Mouse (Mus musculus): Measurements from ENCODE around the gene Cyp3a57. TPM values are rescaled to one million over a fixed set of nuclear protein-coding genes. Genes with fewer than 3 reads are reported as not detected.
"Not testable (repeated sequence)": the region's sequence is repeated elsewhere in the genome, so short reads cannot be mapped to it uniquely, and the experiment has no call there.

Cyp3a57 gene
- not detected for total RNA-seq (2021)
- long read RNA-seq = 0 reads

DNA sequence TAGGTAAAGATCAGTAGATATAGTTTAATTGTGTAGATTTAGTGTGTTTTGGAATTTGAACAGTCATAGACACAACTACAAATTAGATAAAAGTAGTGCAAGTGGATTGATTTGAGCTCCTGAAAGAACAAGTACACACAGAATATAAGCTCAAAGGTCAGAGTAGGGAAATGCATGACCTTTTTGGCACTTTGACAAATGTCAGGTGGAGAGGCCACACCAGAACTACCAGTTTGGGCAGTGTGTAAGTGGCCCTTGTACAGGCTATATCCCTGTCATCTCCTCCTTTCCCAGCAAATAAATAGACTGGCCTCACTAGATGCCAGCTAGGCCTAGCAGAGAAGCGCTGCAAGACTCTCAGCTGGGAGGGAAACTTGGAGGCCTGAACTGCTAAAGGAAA lies at the start of gene Cyp3a57:
Gene Cyp3a57 (plus strand): TSS at position 339 of the 400 bp plus-strand sequence.
- DNase-seq (ENCODE audit: low spot score in 2 of 2) = no peak

- DNase-seq (ENCODE audit: low spot score in 2 of 2) = no peak
Measured at GRCm38 (mm10) chr5:145300469-145300868, 44.6 kb upstream of the Cyp3a57 start.

DNA sequence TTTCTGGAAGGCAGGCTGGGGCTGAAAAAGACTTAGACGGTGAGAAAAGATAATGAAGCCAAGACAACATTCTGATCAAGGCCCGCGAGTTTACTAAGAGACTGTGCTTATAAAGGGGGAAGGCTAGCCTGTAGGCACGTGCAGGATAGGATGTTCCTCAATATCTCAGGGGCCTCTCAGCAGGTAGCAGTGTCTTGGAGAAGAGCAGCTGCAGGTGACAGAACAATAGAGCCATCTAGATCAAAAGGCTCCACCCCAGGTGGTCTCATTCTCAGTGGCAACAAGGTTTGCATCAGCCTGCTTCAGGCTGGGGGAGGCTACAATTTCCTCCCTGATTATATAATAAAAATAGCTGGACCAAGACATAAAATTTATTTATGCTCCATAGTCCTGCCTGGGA lies 43.3 kb upstream of the Cyp3a57 start:
- DNase-seq (ENCODE audit: low spot score in 2 of 2) = not testable (repeated sequence)

- DNase-seq (ENCODE audit: low spot score in 2 of 2) = no peak
Measured at GRCm38 (mm10) chr5:145302424-145302823, 42.7 kb upstream of the Cyp3a57 start.

GRCm38 (mm10) chr5:145306953-145307352 lies 38.1 kb upstream of the Cyp3a57 start:
- not testable (repeated sequence) for DNase-seq (ENCODE audit: low spot score in 2 of 2)

DNA sequence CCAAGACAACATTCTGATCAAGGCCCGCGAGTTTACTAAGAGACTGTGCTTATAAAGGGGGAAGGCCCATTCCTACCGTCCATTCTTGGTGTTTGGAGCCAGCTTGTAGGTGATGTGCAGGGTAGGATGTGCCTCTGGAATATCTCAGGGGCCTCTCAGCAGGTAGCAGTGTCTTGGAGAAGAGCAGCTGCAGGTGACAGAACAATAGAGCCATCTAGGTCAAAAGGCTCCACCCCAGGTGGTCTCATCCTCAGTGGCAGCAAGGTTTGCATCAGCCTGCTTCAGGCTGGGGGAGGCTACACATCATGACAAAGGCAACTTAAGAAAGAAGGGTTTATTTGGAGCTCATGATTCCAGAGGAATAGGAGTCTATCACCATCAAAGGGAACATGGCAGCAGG lies 37.3 kb upstream of the Cyp3a57 start:
- DNase-seq (ENCODE audit: low spot score in 2 of 2) = not testable (repeated sequence)

DNA sequence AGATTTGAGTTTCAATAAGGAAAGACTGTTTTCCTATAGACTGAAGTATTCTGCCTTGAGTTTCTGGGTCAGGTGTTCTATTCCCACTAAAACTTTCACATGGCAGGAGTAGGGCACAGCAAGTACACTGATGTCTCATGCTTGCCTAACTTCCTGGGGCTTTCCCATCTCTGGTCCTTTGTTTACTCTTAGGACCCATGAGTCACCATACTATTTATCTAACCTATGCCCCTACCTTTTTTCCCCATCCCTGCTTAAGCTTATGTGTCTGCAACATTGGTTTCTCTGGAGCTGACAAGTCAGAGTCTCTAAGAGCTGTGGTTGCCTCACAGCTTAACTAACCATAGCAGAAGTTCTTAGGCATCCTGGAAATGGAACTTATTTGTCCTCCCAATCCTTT lies 31.2 kb upstream of the Cyp3a57 start:
- no peak for DNase-seq (ENCODE audit: low spot score in 2 of 2)

DNA sequence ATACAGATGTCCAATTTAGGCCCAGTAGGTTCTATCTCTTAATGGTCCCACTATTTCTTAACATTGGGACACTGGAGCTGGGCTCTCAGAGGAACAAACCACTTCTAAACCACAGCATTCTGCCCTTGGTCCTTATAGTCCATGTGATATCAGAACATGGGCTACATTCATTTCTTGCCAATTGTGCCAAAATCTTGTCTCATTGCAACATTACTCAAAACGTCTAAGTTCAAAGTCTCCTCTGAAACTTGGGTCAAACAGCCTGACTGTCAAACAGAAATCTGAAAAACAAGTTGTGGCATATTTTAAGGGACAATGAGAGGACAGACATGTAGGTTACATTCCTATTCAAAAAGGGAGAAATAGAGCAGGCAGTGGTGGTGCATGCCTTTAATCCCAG lies 27.9 kb upstream of the Cyp3a57 start:
- no peak for DNase-seq (ENCODE audit: low spot score in 2 of 2)

GRCm38 (mm10) chr5:145338756-145339155 lies 6.3 kb upstream of the Cyp3a57 start:
- DNase-seq (ENCODE audit: low spot score in 2 of 2) = not testable (repeated sequence)

DNA sequence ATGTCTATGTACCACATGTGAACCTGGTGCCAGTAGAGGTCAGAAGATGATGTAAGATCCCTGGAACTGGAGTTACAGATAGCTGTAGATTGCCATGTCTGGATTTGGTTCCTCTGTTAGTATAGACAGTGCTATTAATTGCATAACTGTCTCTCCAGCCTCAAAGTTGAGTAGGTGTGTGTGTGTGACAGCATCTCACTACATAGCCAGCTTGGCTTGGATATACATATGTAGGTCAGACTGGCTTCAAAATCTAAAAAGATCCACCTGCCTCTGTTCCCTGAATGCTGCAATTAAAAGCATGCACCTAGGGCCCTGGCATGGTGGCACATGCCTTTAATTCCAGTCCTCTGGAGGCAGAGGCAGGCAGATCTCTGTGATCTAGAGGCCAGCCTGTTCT lies 4.6 kb downstream of the Cyp3a57 start:
- no peak for DNase-seq (ENCODE audit: low spot score in 2 of 2)

DNA sequence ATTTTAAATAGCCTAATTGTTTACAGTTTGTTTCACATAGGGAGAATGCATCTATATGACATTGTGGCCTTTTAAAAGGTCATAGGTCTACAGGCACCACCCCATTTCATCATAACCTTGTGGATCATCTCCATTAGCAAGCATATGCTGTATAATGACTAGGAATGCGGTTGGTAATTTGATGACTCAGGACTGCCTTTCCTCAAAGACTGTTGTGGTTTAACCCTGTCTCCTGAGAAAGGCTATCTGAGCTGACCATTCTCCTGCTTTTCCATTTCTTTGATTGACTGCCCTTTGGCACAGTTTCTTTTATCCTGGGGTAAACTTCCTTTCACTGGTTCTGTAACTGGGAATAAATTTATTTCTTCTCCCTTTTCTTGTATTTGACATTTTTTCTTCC lies 8.0 kb downstream of the Cyp3a57 start:
- no peak for DNase-seq (ENCODE audit: low spot score in 2 of 2)

- DNase-seq (ENCODE audit: low spot score in 2 of 2) = not testable (repeated sequence)
Measured at GRCm38 (mm10) chr5:145415416-145415815, 70.3 kb downstream of the Cyp3a57 start.

DNA sequence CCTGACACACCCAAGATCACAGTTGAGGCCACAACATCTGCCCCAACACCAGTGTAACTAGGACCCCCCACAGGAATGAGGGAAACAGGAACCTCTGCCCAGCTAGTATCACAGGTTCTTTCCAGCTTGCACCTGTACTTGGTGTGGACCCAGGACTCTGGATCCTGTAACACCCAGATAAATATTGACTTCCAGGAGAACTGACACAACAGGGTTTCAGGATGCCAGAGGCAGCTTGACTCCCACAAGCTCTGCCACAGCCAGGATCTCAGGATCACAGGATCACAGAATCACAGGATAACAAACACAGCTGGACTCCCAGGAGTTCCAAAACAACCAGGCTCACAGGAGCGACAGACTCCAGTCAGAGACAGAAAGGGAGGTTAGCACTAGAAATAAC lies 77.2 kb downstream of the Cyp3a57 start:
- DNase-seq (ENCODE audit: low spot score in 2 of 2) = no peak

GRCm38 (mm10) chr5:145431004-145431403 lies 85.9 kb downstream of the Cyp3a57 start:
- no peak for DNase-seq (ENCODE audit: low spot score in 2 of 2)

DNA sequence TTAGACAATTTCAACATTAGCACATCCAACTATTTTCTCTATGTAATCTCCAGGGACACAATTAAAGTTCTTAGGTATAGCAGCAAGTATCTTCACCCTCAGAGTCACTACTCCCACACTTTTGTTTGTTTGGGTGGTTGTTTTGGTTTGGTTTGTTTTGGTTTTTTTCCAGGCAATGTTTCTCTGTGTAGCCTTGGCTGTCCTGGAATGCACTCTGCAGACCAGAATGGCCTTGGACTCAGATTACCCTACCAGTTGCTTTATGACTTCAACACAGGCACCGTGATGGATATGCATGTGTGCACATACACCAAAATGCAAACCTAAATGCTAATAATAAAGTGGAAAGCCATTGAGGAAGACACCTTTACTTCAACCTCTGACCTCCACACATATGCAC lies 88.6 kb downstream of the Cyp3a57 start:
- DNase-seq (ENCODE audit: low spot score in 2 of 2) = no peak

Other genes with a start within 250 kb of the Cyp3a57 start
- 10 to 100 TPM; 17.5 to 19.1 TPM for gene Arpc1b, start 231.1 kb upstream of the Cyp3a57 start, total RNA-seq (2021)
- 10 to 100 TPM; 88.5 to 94.7 TPM for gene Pdap1, start 205.0 kb upstream of the Cyp3a57 start, total RNA-seq (2021)
- gene Bud31, start 204.9 kb upstream of the Cyp3a57 start, total RNA-seq (2021) = 10 to 100 TPM; 66.7 to 71.9 TPM
- gene Ptcd1, start 178.2 kb upstream of the Cyp3a57 start, total RNA-seq (2021) = 10 to 100 TPM; 25.2 to 28.5 TPM
- gene Cpsf4, start 178.1 kb upstream of the Cyp3a57 start, total RNA-seq (2021) = 10 to 100 TPM; 23.5 to 23.8 TPM
- 100 to 1,000 TPM; 241 to 256 TPM for gene Atp5j2, start 153.2 kb upstream of the Cyp3a57 start, total RNA-seq (2021)
- 10 to 100 TPM; 12.6 to 12.8 TPM for gene Zkscan14, start 143.4 kb upstream of the Cyp3a57 start, total RNA-seq (2021)
- gene Zkscan5, start 140.7 kb upstream of the Cyp3a57 start, total RNA-seq (2021) = 10 to 100 TPM; 11.6 to 12.0 TPM
- gene Zfp655, start 113.6 kb upstream of the Cyp3a57 start, total RNA-seq (2021) = 10 to 100 TPM; 27.6 to 28.9 TPM
- gene Zscan25, start 64.8 kb upstream of the Cyp3a57 start, total RNA-seq (2021) = 10 to 100 TPM; 19.7 to 20.1 TPM
- not detected for gene Cyp3a16, start 124.4 kb downstream of the Cyp3a57 start, total RNA-seq (2021)
- not detected for gene Cyp3a41b, start 239.5 kb downstream of the Cyp3a57 start, total RNA-seq (2021)